Mouse (Mus musculus): ENCODE measurements at regions not wholly inside any gene's neighbourhood (a gene's known extent, or its start where the extent isn't known, plus 50 kb on each side); places are given as distances from the start of the nearest gene placed in this dataset.
"Not testable (repeated sequence)": the region's sequence is repeated elsewhere in the genome, so short reads cannot be mapped to it uniquely, and the experiment has no call there.

- H3K27me3 ChIP-seq (ENCODE audit: poor library complexity, severe bottlenecking): no peaks in the 10 kb centered on the region
- no peak for DNase-seq (ENCODE audit: extremely low spot score, low spot score)
- no peak overlapping the region for H3K27ac ChIP-seq
- no peaks in the 10 kb centered on the region for H3K4me1 ChIP-seq
- no peaks in the 10 kb centered on the region for H3K36me3 ChIP-seq (replicated peaks)
- H3K4me3 ChIP-seq: no peak overlapping the region
- H3K9me3 ChIP-seq: no peaks in the 10 kb centered on the region
Observed at GRCm38 (mm10) chr12:93812963-93813733, 1878.9 kb upstream of the Flrt2 start.

DNA sequence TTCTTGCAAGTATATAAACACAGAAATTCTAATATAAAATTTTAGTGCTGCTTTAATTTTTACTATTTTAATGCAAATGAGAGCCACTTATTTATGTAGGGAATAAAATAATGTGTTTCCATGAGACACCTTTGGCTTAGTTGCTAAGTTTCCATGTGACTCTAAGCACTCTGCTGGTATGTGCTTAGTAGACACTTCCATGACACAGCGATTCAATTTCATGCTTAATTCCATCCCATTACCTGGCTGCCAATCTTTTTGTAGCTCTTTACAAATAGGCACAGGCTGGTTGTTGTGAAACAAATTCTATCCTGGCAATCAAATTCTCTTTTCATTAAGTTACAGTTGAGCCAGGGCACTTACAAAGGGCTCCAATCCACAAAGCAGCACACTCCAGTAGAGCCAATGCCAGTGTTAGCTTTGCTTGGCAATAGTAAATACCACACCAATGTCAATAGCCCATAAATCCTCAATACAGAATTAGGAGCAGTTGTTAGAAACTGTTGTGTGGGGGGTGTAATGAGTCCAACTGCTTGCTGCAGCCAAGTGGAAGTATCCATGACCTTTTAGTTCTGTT is 1841.0 kb upstream of the Flrt2 start:
- no peak for DNase-seq (ENCODE audit: extremely low spot score, low spot score)
- no peak overlapping the region for H3K27ac ChIP-seq

DNA sequence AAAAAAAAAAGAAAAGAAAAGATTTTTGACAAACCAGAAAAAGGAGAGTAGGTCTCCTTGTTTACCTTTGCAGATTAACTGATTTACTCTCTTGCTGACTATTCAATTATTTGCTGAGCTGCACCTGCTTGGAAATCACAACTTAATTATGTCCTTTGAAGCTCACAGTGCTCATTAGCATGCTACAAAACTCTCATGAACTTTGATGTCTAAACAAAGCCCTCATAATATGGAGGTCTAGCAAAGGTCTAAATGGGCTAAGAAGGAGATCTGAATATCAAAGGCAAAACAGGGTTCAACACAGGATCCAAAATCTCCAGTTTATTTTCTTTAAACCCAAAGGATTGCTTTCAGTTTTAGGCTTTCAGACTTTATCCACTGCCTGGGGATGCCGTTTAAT is 1840.4 kb upstream of the Flrt2 start:
- Histone ChIP-seq H3K4me1 (peaks cover 20% of the 10 kb centered on the region), H3K9me3 (no peaks in the 10 kb centered on the region), H3K27me3 (ENCODE audit: poor library complexity, severe bottlenecking) (no peaks in the 10 kb centered on the region), H3K27ac (no peak overlapping the region), H3K4me3 (no peak overlapping the region), H3K36me3 (replicated peaks) (no peaks in the 10 kb centered on the region)
- 19% methylated on average over 1 of the region's 1 CpGs for WGBS
- no peak for DNase-seq (ENCODE audit: extremely low spot score, low spot score)

More for the DNA sequence above, 1841.0 kb upstream of the Flrt2 start:
- WGBS: 38% methylated on average over 1 of the region's 1 CpGs
- Histone ChIP-seq H3K9me3 (no peaks in the 10 kb centered on the region), H3K4me3 (no peak overlapping the region), H3K27me3 (ENCODE audit: poor library complexity, severe bottlenecking) (no peaks in the 10 kb centered on the region), H3K36me3 (replicated peaks) (no peaks in the 10 kb centered on the region), H3K4me1 (peaks cover 20% of the 10 kb centered on the region)

- Histone ChIP-seq H3K9me3 (no peaks in the 10 kb centered on the region), H3K36me3 (replicated peaks) (no peaks in the 10 kb centered on the region), H3K27ac (no peak overlapping the region), H3K27me3 (ENCODE audit: poor library complexity, severe bottlenecking) (no peaks in the 10 kb centered on the region), H3K4me3 (no peak overlapping the region), H3K4me1 (no peaks in the 10 kb centered on the region)
- DNase-seq (ENCODE audit: extremely low spot score, low spot score): no peak
- WGBS: 82% methylated on average over 2 of the region's 2 CpGs
Observed at GRCm38 (mm10) chr12:93885946-93886345, 1806.1 kb upstream of the Flrt2 start.

DNA sequence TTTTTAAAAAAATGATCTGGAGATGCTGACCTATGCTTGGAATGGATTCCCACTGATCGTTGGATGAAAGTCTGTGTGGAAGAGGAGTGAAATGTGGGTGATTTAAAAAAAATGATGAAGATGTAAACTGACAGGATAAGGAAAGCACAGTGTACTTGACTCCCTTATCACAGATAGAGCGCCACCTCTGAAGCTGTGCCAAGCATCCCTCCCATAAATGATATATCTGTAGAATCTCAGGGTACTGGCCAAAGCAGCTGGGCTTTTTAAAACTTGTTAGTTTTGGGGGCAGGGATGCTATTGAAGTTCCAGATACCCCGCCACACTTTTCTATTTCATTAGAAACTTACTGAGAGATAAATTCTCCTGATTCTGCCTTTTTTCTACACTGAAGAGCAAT is 1801.9 kb upstream of the Flrt2 start:
- Histone ChIP-seq H3K36me3 (replicated peaks) (no peaks in the 10 kb centered on the region), H3K27me3 (ENCODE audit: poor library complexity, severe bottlenecking) (no peaks in the 10 kb centered on the region), H3K4me3 (no peak overlapping the region), H3K4me1 (no peaks in the 10 kb centered on the region), H3K27ac (no peak overlapping the region), H3K9me3 (no peaks in the 10 kb centered on the region)
- WGBS: 88% methylated on average over 3 of the region's 3 CpGs
- DNase-seq (ENCODE audit: extremely low spot score, low spot score): no peak

DNA sequence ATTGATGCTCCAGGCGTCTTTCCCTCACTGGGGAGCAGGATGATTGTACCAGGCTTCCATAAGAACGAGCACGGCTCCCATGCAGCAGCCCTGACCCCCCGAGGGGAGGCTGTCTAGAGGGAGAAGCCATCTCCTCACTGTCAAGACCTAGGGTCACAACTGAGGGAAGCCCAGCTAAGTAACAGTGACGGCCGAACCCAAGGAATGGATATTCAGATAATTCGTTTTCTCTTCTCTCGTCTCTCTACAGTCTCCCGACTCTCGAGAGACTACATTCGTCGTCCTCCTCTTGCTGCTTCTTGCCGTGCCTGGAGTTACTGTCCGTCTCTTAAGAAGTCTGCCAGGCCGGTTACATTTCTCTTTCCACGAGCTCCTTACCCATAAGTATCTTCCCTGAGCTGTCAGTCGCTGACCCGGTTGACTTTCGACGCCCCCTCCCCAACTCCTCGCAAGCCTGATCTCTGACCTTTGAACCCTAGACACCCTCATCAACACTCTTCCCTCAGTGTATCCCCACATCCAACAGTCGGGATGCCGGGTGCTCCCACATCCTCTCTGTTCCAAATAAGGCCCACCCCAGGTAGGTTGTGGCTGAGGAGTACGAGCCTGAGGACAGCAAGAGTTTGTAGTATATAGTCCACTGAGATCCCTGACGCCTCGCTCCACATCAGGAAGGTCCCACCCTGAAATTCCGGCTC is 1763.3 kb upstream of the Flrt2 start:
- not testable (repeated sequence) for H3K4me1 ChIP-seq; H3K4me3 ChIP-seq; H3K9me3 ChIP-seq; H3K36me3 ChIP-seq (replicated peaks); H3K27me3 ChIP-seq (ENCODE audit: poor library complexity, severe bottlenecking); DNase-seq (ENCODE audit: extremely low spot score, low spot score); H3K27ac ChIP-seq
- WGBS: 71% methylated on average over 1 of the region's 27 CpGs

DNA sequence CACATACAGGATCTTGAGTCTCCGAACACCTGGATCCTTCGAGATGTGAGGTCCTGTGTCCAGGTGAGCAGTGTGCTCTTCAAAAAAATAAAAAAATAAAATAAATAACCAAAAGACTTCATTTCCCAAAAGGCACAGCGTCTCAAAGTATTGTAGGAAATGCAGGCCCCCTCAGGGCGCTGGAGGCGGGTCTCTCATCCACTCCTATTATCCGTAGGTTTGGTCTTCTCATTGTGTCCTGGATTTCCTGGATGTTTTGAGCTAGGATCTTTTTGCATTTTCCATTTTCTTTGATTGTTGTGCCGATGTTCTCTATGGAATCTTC is 1762.8 kb upstream of the Flrt2 start:
- H3K4me3 ChIP-seq; H3K9me3 ChIP-seq; H3K4me1 ChIP-seq; H3K27ac ChIP-seq; H3K27me3 ChIP-seq (ENCODE audit: poor library complexity, severe bottlenecking); DNase-seq (ENCODE audit: extremely low spot score, low spot score); H3K36me3 ChIP-seq (replicated peaks): not testable (repeated sequence)
- WGBS: 88% methylated on average over 5 of the region's 7 CpGs

GRCm38 (mm10) chr12:93930242-93930641 is 1761.8 kb upstream of the Flrt2 start:
- H3K27ac ChIP-seq; H3K36me3 ChIP-seq (replicated peaks); H3K4me3 ChIP-seq; H3K27me3 ChIP-seq (ENCODE audit: poor library complexity, severe bottlenecking); DNase-seq (ENCODE audit: extremely low spot score, low spot score); H3K4me1 ChIP-seq; H3K9me3 ChIP-seq: not testable (repeated sequence)
- WGBS: 85% methylated on average over 11 of the region's 11 CpGs

DNA sequence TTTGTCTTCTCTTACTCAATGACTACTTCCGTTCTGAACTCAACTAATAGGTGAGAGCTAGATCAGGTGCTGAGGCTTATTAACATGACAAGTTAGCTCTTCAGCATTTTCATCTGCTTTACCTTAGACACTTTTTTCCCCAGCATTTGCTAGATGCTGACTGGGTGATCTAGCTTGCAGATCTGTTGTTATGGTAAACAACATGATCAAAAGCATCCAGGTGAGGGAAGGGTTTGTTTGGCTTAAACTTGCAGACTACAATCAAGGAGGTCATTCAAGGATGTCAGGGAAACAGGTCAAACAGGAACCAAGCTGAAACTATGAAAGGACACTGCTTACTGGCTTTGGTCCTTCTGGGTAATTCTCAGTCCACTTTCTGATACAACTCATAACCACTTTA is 1731.2 kb upstream of the Flrt2 start:
- H3K27ac ChIP-seq: no peak overlapping the region
- 81% methylated on average over 1 of the region's 1 CpGs for WGBS
- H3K4me3 ChIP-seq: no peak overlapping the region
- H3K27me3 ChIP-seq (ENCODE audit: poor library complexity, severe bottlenecking): no peaks in the 10 kb centered on the region
- H3K36me3 ChIP-seq (replicated peaks): no peaks in the 10 kb centered on the region
- DNase-seq (ENCODE audit: extremely low spot score, low spot score): no peak
- H3K9me3 ChIP-seq: no peaks in the 10 kb centered on the region
- H3K4me1 ChIP-seq: no peaks in the 10 kb centered on the region

DNA sequence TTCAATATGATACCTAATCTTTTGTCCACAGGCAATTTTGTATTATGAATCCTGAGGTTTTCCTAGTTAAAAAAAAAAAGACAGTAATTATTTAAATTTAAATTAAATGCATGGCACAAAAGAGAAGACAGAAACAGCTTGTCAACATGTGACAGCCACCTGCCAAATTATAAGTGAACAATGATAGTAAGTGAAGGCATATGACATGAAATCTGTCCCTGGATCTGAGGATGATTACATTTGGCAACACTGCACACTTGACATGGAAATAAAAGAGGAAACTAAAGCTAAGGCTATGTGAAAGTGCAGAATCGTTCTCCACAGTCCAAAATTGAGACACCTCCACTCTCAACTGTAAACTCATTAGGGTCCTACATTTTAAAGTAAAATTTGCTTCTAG is 1710.7 kb upstream of the Flrt2 start:
- Histone ChIP-seq H3K9me3 (no peaks in the 10 kb centered on the region), H3K27me3 (ENCODE audit: poor library complexity, severe bottlenecking) (no peaks in the 10 kb centered on the region), H3K4me1 (no peaks in the 10 kb centered on the region), H3K27ac (no peak overlapping the region), H3K4me3 (no peak overlapping the region), H3K36me3 (replicated peaks) (no peaks in the 10 kb centered on the region)
- 69% methylated on average over 1 of the region's 1 CpGs for WGBS
- DNase-seq (ENCODE audit: extremely low spot score, low spot score): no peak

DNA sequence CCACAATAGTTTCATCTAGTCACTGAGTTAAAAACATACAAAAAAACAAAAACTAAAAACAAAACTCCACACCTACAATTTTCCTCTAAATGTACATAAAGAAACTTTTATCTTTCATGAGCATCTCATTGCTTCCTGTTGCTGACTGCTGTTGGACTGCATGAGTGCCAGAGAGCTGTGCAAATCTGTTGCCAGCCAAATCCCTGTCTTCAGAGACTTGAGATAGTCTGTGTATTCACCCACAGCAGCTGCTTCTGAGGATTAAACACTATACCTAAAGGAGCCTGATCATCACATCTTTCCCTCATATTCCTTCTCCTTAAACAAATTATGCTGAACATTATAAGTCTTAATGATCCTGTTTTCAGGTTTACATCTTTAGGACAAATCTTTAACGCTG is 1700.5 kb upstream of the Flrt2 start:
- H3K27me3 ChIP-seq (ENCODE audit: poor library complexity, severe bottlenecking): no peaks in the 10 kb centered on the region
- 82% methylated on average over 1 of the region's 1 CpGs for WGBS
- H3K9me3 ChIP-seq: no peaks in the 10 kb centered on the region

DNA sequence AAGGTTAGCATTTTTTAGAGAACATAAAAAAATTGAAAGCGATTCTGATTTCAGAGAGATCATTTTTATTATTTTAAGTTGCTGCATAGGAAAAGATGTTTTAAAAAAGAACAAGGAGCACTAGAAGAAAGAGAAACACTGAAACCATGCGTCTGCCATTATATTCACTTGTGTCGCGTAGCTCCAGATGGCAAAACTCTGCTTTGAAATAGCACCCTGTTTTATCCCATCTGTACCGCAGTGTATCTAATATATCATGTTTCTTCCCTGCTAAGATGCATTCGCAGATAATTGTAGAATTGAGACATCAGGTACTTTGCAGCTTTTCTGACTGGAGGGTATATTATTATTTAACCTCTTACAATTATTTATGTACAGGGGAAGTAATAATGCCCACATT is 1698.2 kb upstream of the Flrt2 start:
- no peaks in the 10 kb centered on the region for H3K36me3 ChIP-seq (replicated peaks)
- no peaks in the 10 kb centered on the region for H3K4me1 ChIP-seq
- WGBS: 94% methylated on average over 6 of the region's 6 CpGs
- no peak for DNase-seq (ENCODE audit: extremely low spot score, low spot score)
- no peaks in the 10 kb centered on the region for H3K9me3 ChIP-seq
- H3K27me3 ChIP-seq (ENCODE audit: poor library complexity, severe bottlenecking): no peaks in the 10 kb centered on the region
- H3K4me3 ChIP-seq: no peak overlapping the region
- no peak overlapping the region for H3K27ac ChIP-seq

More for the DNA sequence above, 1700.5 kb upstream of the Flrt2 start:
- no peak overlapping the region for H3K4me3 ChIP-seq
- no peak for DNase-seq (ENCODE audit: extremely low spot score, low spot score)
- no peaks in the 10 kb centered on the region for H3K36me3 ChIP-seq (replicated peaks)
- no peak overlapping the region for H3K27ac ChIP-seq
- H3K4me1 ChIP-seq: no peaks in the 10 kb centered on the region

- no peaks in the 10 kb centered on the region for H3K9me3 ChIP-seq
- no peak for DNase-seq (ENCODE audit: extremely low spot score, low spot score)
- no peak overlapping the region for H3K27ac ChIP-seq
- H3K4me1 ChIP-seq: no peaks in the 10 kb centered on the region
- no peaks in the 10 kb centered on the region for H3K27me3 ChIP-seq (ENCODE audit: poor library complexity, severe bottlenecking)
- H3K36me3 ChIP-seq (replicated peaks): no peaks in the 10 kb centered on the region
- H3K4me3 ChIP-seq: no peak overlapping the region
Observed at GRCm38 (mm10) chr12:94015946-94016345, 1676.1 kb upstream of the Flrt2 start.

Data from forebrain, embryonic 10.5 days (tissue).